Mouse (Mus musculus) hindbrain, embryonic 16.5 days (tissue): ENCODE data around the gene Pard3. TPM values are rescaled to one million over a fixed set of nuclear protein-coding genes. Genes with fewer than 3 reads are reported as not detected.

Source experiments
- ATAC-seq: fragments of 200-750 bp; cut with Nextera tagmentation; 2 replicates; pipeline ENCODE4 v1.8.0; 2017; ENCODE audit warnings: moderate TSS enrichment, moderate library complexity
- H3K27ac ChIP-seq: fragments of 300-500 bp; sonication (generic); 2 replicates; pipeline ENCODE4 v1.5.1; 2014; ENCODE audit warnings: low read depth, mild to moderate bottlenecking, control low read depth, low read length, moderate library complexity
- H3K27me3 ChIP-seq: fragments of 300-500 bp; sonication (generic); replicated peaks from 2 replicates; pipeline ENCODE4 v1.6.1; 2014; ENCODE audit warnings: low read length; ENCODE audit not compliant: control insufficient read depth, insufficient read depth
- H3K36me3 ChIP-seq: fragments of 300-500 bp; sonication (generic); 2 replicates; pipeline ENCODE4 v1.6.1; 2014; ENCODE audit warnings: mild to moderate bottlenecking, low read length, moderate library complexity, mixed read lengths; ENCODE audit not compliant: control insufficient read depth, insufficient read depth
- H3K4me1 ChIP-seq: fragments of 300-500 bp; sonication (generic); 2 replicates; pipeline ENCODE4 v1.6.1; 2014; ENCODE audit warnings: low read depth, low read length; ENCODE audit not compliant: control insufficient read depth, insufficient read depth
- H3K4me2 ChIP-seq: fragments of 300-500 bp; sonication (generic); 2 replicates; pipeline ENCODE4 v1.6.1; 2014; ENCODE audit warnings: mild to moderate bottlenecking, low read length, control low read depth, moderate library complexity
- H3K4me3 ChIP-seq: fragments of 300-500 bp; sonication (generic); 2 replicates; pipeline ENCODE4 v1.5.1; 2014; ENCODE audit warnings: mild to moderate bottlenecking, low read length, control low read depth, moderate library complexity
- H3K9ac ChIP-seq: fragments of 300-500 bp; sonication (generic); 2 replicates; pipeline ENCODE4 v1.6.1; 2014; ENCODE audit warnings: low read depth, mild to moderate bottlenecking, control low read depth, low read length, moderate library complexity
- H3K9me3 ChIP-seq: fragments of 300-500 bp; sonication (generic); 2 replicates; pipeline ENCODE4 v1.6.1; 2014; ENCODE audit warnings: mild to moderate bottlenecking, low read length, moderate library complexity; ENCODE audit not compliant: control insufficient read depth
- WGBS: fragments of 180-500 bp; shearing (Covaris S2); extraction: QIAGEN DNeasy Blood & Tissue Kit; methylation state at CpG from one replicate; pipeline ENCODE4 v1.1.7; 2014; 5-methylcytosine and 5-hydroxymethylcytosine counted together
- polyA plus RNA-seq: library from polyadenylated mRNA; unstranded; fragments of >200 nt; fragmentation: Nextera tagmentation; extraction: Ambion mirVana; gene quantifications from 2 replicates; pipeline ENCODE4 v1.2.1, GENCODE M21; 2015

The Pard3 gene
- polyA plus RNA-seq, 1 experiment from 2014 or later = 12.1 TPM

DNA sequence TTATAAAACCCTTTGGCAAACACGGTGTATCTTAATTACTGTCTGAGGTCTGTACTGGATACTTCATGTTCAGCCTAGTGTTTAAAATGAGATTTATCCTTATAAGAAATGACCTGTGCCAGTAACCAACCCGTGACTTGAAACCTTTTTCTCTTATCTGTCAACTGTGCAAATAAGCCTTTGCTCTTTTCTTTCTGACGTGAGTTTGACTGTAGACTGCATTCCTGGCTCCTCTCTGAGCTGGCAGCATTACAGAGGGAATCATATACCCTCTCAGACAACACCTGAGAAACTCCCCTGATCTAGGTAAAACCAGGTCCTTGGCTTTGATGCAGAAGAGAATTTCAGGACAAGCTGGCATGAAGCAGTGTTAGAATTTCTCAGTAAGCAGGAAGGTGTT is 394.2 kb downstream of the Pard3 start:
- Histone ChIP-seq H3K9me3 (no peaks in the 10 kb centered on the region), H3K4me3 (no peak overlapping the region), H3K36me3 (no peaks in the 10 kb centered on the region), H3K4me2 (no peak overlapping the region), H3K4me1 (no peaks in the 10 kb centered on the region), H3K9ac (no peak overlapping the region), H3K27me3 (no peaks in the 10 kb centered on the region), H3K27ac (no peak overlapping the region)
- WGBS = 65% methylated on average over 3 of the region's 3 CpGs
- ATAC-seq = no peak

DNA sequence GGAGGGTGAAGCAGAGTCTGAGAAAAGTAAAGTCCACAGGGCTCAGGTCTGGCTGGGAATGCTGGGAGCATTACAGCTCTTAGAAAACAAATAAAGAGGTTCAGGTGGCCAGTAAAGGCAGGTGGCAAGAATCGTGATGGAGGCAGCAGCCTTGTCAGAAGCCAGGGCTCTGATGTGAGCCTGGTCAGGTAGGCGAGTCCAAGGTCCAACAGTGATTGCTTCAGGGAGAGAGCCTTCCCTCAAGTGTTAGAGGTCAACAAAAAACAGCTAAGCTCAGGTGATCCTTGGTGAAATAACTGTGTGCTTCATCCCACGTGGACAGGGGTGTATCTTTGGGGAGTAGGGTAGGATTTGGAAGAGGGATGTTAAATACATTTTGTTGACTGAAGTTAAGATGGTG is 397.5 kb downstream of the Pard3 start:
- no peak for ATAC-seq
- Histone ChIP-seq H3K9me3 (no peaks in the 10 kb centered on the region), H3K4me1 (no peaks in the 10 kb centered on the region), H3K9ac (no peak overlapping the region), H3K4me3 (no peak overlapping the region), H3K27me3 (no peaks in the 10 kb centered on the region), H3K4me2 (no peak overlapping the region), H3K36me3 (no peaks in the 10 kb centered on the region), H3K27ac (no peak overlapping the region)
- WGBS = 86% methylated on average over 3 of the region's 3 CpGs

DNA sequence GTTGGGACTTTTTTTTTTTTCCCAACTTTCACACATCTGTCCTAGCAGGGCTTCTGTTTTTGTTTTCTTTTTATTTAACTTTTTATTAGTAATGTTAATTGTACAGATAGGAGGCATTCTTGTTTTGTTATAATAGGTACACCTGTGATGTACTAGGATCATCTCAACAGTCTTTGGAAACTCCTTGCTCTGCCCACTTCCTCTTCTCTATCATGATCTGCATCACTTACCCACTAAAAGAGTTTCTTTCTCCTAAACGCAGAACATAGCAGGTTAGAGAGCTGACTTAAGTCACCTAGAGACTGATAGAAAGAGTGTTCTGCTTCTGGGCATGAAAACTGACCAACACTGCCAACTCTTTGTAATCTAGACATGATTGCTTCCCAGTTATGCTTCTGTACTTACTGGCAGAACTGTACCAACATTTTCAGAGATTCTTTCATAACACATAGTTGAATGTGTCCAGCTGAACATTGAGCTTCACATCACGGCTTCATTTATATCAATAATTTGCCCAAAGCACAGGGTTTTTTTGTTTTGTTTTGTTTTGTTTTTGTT is 398.8 kb downstream of the Pard3 start:
- Histone ChIP-seq H3K9me3 (no peaks in the 10 kb centered on the region), H3K27me3 (no peaks in the 10 kb centered on the region), H3K27ac (no peak overlapping the region), H3K4me1 (no peaks in the 10 kb centered on the region), H3K9ac (no peak overlapping the region), H3K4me3 (no peak overlapping the region), H3K36me3 (no peaks in the 10 kb centered on the region), H3K4me2 (no peak overlapping the region)
- no peak for ATAC-seq
- 94% methylated on average over 2 of the region's 2 CpGs for WGBS

DNA sequence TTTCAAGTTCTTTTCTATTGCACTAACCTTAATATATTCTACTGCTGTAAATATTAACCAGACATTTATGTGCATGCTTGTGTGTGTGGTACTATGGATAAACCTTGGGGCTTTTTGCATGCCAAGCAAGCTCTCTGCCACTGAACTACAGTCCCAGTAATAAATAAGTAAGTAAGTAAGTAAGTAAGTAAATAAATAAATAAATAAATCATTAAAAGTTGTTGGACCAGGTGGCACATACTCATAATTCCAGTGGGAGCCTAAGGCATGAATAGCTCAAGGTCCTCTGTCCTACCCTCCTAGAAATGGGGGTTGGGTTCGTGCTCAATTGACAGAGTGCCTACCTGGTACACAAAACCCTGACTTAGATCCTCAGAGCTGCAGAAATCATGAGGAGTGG is 400.6 kb downstream of the Pard3 start:
- Histone ChIP-seq H3K4me1 (no peaks in the 10 kb centered on the region), H3K9ac (no peak overlapping the region), H3K27ac (no peak overlapping the region), H3K36me3 (no peaks in the 10 kb centered on the region), H3K9me3 (no peaks in the 10 kb centered on the region), H3K4me3 (no peak overlapping the region), H3K27me3 (no peaks in the 10 kb centered on the region), H3K4me2 (no peak overlapping the region)
- 95% methylated on average over 1 of the region's 1 CpGs for WGBS
- no peak for ATAC-seq

DNA sequence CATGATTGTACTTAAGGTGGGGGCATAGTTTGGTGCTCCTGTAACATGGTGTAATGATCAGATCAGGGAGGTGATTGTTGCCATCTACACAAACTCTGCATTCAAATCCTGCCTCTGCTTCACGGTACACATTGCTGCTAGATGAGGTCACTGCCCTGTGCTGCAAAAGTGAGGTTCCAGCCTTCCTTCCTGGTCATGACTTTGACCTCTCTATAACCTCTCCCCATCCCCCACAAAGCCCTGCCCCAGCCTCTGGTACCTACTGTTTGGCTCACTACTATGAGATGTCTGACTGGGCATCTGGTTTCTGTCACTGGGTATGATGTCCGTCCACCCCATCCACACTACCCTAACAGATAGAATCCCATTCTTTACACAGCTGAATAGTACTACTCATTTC is 408.5 kb downstream of the Pard3 start:
- no peak overlapping the region for H3K27ac ChIP-seq
- no peak overlapping the region for H3K9ac ChIP-seq
- ATAC-seq = no peak
- H3K4me2 ChIP-seq = no peak overlapping the region
- no peaks in the 10 kb centered on the region for H3K27me3 ChIP-seq
- no peaks in the 10 kb centered on the region for H3K36me3 ChIP-seq
- no peaks in the 10 kb centered on the region for H3K4me1 ChIP-seq
- no peaks in the 10 kb centered on the region for H3K9me3 ChIP-seq
- no peak overlapping the region for H3K4me3 ChIP-seq
- 74% methylated on average over 2 of the region's 2 CpGs for WGBS

DNA sequence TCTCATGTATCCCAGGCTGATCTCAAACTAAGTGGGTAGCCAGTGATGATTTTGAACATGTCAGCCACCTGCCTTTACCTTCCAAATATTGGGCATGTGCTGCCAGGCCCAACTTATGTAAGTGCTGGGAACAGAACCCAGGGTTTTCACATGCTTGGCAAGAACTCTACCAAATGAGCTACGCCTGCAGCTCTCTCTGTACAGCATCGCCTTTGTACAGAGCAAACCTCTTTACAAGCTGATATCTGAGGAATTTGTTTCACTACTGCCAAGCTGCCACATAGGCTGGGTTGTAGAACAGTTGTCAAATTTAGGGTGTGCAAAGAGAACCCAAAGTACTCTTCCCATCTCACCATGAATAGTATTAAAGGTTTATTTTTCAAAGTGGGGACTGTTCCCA is 416.3 kb downstream of the Pard3 start:
- WGBS = 100% methylated on average over 2 of the region's 2 CpGs
- no peak overlapping the region for H3K27ac ChIP-seq
- ATAC-seq = no peak

DNA sequence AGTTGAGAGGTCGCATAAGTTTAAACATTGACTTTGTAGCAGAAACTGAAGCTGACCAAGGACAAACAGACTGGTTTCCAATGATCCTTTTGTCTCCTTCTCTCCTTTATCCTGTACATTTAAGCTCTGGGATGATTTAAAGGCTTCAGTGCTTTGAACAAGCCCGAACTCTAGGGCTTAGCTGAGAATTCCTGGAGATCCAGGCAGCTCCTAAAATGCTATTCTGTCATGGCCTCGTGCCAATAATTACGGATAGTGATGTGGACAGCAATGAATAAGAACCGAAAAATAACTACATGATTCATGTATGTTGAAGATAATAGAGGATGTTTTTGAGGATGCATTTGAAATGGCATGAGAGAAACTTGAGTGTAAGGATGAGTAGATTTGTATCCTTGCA is 421.9 kb downstream of the Pard3 start:
- Histone ChIP-seq H3K4me2 (no peak overlapping the region), H3K27me3 (no peaks in the 10 kb centered on the region), H3K4me1 (no peaks in the 10 kb centered on the region; the same call in 1 of the 2 replicates), H3K9ac (no peak overlapping the region), H3K4me3 (no peak overlapping the region), H3K27ac (no peak overlapping the region), H3K36me3 (no peaks in the 10 kb centered on the region), H3K9me3 (no peaks in the 10 kb centered on the region)
- 77% methylated on average over 5 of the region's 5 CpGs for WGBS
- ATAC-seq = no peak

More for the DNA sequence above, 416.3 kb downstream of the Pard3 start:
- Histone ChIP-seq H3K4me3 (no peak overlapping the region), H3K9ac (no peak overlapping the region), H3K36me3 (no peaks in the 10 kb centered on the region), H3K4me2 (no peak overlapping the region), H3K27me3 (no peaks in the 10 kb centered on the region), H3K4me1 (no peaks in the 10 kb centered on the region), H3K9me3 (no peaks in the 10 kb centered on the region)

DNA sequence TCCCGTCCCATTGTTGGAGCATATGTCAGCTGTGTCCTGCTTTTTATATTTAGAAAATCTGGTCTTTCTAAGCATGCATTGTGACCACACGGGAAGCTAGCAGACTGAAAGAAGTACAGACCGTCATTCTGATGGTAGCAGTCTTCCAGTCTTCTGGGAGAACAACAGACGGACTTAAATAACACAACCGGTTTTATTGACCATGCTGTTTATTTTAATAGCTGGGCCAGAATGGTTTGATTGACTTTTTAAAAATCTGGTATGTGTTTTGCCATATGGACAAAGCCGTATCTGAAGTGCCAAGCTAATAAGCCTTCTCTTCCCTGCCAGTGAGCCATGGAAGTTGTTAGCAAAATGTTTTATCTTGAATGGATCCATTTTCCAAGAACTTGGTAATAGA is 428.3 kb downstream of the Pard3 start:
- no peaks in the 10 kb centered on the region for H3K27me3 ChIP-seq
- ATAC-seq = no peak
- no peak overlapping the region for H3K27ac ChIP-seq
- H3K9ac ChIP-seq = no peak overlapping the region
- H3K36me3 ChIP-seq = no peaks in the 10 kb centered on the region
- no peaks in the 10 kb centered on the region for H3K9me3 ChIP-seq
- no peak overlapping the region for H3K4me3 ChIP-seq
- H3K4me1 ChIP-seq = no peaks in the 10 kb centered on the region; the same call in 1 of the 2 replicates
- WGBS = 46% methylated on average over 6 of the region's 6 CpGs
- H3K4me2 ChIP-seq = no peak overlapping the region

DNA sequence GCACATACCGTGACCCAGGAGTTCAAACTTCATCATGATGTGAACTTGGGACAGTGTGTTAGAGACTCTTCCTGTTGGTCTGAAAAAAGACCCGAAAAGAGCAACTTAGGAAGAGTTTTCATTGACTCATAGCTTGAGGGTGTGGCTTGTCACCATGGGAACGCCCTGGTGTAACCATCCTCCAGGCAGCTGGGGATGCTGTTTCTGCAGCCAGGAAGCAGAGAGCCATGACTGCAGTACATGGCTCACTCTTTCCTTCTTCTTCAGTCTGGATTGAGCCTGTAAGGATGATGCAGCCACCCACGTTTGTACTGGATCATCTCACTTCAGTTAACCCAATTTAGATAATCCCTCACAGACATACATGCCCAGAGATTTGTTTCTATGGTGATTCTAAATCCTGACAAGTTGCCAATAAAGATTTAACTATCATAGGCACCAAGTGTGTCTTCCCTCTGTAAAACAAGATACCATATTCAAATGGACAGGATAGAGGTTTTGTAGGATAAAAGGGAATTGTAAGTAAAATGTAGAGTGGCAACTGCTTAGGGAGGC is 431.6 kb downstream of the Pard3 start:
- Histone ChIP-seq H3K4me3 (no peak overlapping the region), H3K9me3 (no peaks in the 10 kb centered on the region), H3K27ac (no peak overlapping the region), H3K27me3 (no peaks in the 10 kb centered on the region), H3K4me1 (peaks cover 10% of the 10 kb centered on the region), H3K36me3 (no peaks in the 10 kb centered on the region), H3K9ac (no peak overlapping the region), H3K4me2 (no peak overlapping the region)
- no peak for ATAC-seq
- 72% methylated on average over 4 of the region's 4 CpGs for WGBS
